Mouse (Mus musculus) cerebellum, postnatal 25 days (tissue): ENCODE data around the gene Dst.

Experiments
- DNase-seq, 2 experiments: peaks; one replicate each; pipeline ENCODE4 v3.0.0; 2021; ENCODE audit warnings: mixed read lengths in 2 of 2

Gene Dst

DNA sequence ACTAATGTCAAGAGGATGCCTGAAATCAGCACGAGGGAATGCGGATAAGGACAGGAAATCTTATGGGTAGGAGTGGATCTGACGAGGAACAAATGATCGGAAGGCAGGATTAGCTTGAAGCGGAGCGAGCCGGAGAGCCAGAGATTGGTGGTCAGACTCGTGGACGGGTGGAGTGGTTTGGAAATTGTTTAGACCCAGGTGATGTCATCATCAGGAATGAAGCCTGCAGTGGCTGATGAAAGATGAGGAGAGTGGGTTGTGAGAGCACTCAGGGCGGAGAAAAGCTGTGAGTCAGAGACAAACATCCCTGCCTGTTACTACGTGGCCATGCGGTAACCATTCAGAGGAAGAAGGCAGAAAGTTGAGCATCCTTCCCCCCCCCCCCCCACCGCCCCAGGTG is 81.6 kb downstream of the Dst start:
- no peak for DNase-seq

GRCm38 (mm10) chr1:33991067-33991466 is 83.0 kb downstream of the Dst start:
- peak in 1 of 2 experiments; percentile 31 for DNase-seq

DNA sequence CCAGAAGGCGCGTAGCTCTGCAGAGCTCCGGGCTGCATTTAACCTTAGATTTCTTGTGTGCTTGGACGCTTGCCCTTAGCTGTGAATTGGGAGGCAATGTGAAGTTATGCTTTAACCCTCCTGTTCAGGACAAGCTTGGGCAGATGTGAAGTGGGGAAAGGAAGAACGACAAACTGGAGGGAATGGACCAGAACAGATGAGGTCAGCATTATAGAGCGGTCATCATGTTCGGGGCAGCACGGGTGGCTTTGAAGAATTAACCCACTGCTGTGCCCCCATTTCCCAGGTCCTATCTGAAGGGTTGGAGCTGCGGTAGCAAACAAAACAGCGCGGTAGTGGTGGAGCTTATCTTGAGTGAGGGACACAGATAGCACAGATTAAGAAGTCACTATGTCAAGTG is 84.8 kb downstream of the Dst start:
- DNase-seq: no peak

DNA sequence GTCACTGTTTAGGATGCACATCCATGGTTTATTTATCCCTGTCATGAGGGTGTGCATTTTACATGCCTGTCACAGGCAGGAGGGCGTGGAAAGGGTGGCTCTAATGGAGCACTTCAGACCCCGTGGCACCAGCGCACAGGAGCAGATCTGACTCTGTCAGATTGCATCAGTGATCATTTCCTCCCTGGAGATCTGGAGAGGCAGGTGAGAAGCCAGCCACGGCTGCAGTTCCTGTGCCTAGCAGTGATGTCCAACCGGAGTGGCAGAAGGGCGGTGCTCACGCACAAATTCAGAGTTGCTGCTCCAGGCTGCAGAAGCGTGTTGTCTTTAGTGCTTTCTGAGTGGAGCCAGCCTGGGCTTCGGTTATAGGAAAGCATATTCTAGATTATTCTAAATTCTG is 86.2 kb downstream of the Dst start:
- DNase-seq: peak; percentile 42 to 43

DNA sequence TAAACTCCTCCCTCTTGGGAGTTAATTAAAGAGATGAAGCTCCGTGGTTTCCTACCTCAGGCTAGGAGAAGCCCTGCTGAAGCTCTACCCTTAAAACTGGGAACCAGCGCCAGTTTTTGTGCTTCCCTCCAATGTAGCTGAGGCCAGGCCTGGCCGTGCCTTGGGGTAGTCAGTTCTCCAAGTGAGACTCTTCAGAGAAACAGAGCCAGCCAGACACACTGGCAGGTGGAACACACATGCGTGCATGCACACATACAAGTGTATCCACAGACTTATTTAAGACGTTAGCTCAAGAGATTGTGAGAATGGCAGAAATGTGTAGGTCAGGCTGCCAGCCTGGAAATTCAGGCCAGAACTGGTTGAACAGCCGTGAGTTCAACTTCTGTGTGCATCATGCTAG is 87.4 kb downstream of the Dst start:
- no peak for DNase-seq

- DNase-seq: no peak
Measured at GRCm38 (mm10) chr1:33996105-33996887, 88.3 kb downstream of the Dst start.

GRCm38 (mm10) chr1:34002321-34002720 is 94.3 kb downstream of the Dst start:
- DNase-seq: no peak

DNA sequence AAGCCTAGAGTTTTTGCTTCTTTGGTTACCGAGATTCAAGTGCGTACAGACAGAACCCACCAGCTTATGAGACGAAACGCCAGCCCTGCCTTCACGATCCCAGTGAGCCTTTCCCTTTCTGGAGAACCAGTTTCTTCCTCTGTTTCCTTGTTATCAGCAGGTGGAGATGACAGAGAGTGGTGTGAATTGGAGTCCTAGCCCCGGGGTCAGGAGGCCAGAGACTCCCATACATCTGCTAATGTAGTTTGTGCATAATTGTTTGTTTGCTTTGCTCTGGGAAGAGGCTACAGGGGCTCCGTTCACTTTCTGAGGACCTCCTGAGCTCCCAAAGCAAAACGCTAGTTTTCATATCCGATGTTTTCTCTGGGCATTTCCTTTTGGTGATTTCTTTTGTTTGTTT is 94.9 kb downstream of the Dst start:
- DNase-seq: no peak

DNA sequence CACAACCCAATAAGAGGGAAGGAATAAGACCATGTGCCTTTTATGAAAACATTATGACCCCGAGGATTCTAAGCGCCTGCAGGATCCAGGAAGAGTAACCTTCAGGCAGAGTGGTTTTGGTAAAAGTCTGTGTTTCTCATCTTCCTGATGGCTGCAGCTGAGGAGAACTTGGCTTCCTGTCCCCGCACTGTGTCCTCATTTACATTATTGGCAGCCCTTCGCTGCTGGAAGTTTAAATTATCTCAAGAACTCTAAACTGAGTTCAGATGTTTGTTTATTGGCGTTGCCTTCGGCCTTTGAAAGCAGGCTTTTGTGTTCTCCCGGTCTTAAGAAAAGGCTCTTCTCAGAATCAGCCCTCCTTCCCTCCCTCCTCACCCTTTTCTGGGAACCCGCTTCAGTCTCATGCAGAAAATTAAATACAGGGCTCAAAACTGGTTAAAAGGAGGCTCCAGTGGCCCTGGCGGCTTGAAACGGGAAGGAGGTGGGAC is 97.3 kb downstream of the Dst start:
- DNase-seq: no peak

DNA sequence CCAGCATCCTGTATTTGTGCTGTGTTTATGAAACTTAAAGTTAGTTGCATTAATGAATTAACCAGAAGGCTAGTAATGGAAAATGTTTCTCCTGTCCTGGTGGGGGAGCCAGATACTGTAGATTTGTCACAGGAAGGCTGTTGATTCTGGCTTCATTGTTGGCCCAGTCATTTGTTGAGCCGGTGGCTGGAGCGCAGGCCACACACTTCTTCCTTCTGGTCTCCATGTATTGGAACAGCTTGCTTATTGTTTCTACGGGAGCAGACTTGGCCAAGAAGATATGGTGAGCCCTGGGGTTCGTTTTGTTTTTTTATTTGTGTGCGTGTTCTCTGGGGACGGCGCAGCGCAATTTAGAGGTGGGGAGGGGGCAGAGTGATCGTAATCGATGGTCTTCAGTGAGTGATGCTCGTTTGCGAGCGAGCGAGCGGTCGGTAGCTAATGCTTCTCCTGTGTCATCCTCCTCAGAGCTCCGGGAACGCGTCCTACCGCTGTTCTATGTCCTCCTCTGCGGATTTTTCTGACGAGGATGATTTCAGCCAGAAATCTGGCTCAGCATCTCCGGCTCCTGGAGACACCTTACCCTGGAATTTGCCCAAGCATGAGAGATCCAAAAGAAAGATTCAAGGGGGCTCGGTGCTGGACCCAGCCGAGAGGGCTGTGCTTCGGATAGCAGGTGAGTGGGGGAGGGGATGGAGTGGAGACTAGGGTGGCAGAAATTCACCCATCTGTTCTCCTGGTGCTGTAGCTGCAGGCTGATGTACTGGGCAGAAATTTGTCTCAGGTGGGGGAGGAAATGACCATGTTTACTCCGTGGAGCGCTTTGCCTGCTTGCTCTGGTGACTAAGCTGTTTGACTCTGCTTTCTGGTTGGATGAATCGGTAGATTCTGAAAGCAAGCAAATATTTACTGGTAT is 98.0 kb downstream of the Dst start:
- peak; percentile 81 to 84 for DNase-seq

GRCm38 (mm10) chr1:34006828-34007361 is 98.9 kb downstream of the Dst start:
- peak; percentile 13 to 36 for DNase-seq

DNA sequence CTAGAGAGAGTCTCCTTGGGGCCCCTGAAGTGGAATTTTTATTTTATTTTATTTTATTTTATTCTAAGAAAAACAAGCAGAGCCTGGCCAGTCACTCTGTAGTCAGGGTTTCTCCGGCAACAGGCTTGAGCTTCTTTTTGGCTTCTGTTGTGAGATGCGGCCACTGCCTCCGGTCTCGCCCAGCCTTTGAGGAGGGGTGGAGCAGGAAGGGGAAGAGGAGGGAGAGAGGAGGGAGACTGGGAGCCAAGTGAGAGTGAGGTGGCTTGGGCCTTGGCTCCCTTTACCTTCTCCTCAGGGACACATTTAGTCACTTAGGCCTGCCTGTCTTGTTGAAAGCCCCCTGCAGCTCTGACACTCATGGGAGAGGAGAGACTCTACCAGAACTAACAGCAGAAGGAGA is 99.4 kb downstream of the Dst start:
- DNase-seq: peak; percentile 32 to 45

DNA sequence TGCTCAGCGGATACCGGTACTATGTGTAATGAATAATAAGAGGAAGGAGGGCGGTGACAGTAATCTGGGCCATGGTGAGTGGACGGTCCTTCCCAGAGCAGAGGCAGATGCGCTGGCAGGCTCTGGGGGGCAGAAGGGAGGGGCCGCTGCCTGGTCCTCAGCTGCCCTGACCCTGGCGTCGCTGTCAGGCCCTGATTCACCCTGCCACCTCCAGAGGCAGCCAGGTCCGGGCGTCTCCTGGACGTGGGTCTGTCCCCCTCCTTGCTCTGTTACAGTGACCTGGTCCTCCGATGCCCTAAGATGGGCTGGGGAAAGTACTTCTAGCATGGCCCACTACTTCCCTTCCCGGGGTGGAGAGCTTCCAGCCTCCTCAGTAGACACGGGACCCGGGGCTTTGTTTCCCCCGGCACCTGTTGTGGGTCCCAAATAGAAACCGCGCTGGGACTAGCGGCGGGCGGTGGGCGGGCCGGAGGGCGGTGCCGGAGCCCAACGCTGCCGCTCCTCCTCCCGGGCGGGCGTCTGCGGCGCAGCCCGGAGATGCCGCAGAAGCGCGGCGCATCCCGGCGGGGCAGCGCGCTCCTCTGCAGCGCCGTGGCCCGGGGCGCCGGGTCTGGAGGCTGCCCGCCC is 103.1 kb downstream of the Dst start:
- peak; percentile 68 to 77 for DNase-seq

DNA sequence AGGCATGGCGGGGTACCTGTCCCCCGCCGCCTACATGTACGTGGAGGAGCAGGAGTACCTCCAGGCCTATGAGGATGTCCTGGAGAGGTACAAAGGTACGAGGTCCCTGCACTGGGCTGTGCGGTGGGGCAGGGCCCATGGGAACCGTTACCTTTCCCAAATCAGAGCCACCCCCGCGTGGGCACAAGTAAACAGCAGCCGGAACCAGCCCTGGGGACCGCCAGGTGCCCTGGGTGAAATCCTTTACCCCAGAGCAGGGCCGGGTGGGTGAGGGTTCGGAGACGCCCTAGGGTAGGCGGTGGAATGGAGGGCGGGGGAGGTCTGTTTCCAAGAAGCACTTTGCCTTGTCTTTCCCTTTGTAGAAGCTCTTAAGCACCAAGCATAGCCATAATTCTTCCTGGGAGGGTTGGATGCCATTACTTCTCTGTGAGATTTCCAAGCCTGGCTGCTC is 103.8 kb downstream of the Dst start:
- DNase-seq: peak; percentile 38 to 47

DNA sequence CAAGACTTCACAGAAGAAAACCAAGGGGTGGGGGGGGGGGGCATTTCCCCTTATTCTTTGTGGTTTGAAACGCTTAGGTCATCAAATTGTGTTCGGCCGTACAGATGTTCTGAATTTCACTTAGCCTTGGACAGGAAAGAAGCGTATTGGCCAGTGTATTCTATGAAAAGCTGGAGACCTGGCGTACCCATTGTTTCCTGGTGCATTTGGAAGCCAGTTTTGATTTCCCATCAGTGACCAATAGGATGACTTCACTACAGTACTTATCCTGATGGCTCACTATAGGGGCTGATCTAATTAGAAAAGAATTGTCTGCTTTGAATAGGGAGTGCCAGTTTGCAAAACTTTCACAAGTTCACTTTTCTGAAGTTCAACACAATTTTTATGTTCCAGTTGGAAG is 105.5 kb downstream of the Dst start:
- DNase-seq: no peak

GRCm38 (mm10) chr1:34016780-34017179 is 108.8 kb downstream of the Dst start:
- DNase-seq: no peak

DNA sequence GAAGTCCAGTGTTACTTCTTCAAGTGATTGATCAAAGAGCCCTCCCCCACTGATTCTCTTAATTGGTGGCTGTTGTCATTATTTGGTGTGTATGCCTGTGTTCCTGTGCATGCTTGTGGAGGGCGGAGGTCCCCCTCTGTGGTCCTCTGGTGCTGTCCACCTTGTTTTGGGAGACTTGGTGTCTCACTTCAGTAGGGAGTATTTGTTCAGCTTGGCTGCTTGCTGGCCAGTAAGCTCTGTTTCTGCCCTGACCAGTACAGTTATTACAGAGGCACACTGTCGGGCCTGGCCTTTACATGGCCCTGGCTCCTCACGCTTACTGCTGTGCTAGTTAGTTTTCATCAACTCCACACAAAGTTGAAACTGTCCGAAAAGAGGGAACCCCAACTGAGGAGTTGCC is 109.3 kb downstream of the Dst start:
- DNase-seq: no peak

- no peak for DNase-seq
Measured at GRCm38 (mm10) chr1:34020599-34020998, 112.6 kb downstream of the Dst start.

- peak in 1 of 2 experiments; percentile 48 for DNase-seq
Measured at GRCm38 (mm10) chr1:34021574-34021973, 113.5 kb downstream of the Dst start.

DNA sequence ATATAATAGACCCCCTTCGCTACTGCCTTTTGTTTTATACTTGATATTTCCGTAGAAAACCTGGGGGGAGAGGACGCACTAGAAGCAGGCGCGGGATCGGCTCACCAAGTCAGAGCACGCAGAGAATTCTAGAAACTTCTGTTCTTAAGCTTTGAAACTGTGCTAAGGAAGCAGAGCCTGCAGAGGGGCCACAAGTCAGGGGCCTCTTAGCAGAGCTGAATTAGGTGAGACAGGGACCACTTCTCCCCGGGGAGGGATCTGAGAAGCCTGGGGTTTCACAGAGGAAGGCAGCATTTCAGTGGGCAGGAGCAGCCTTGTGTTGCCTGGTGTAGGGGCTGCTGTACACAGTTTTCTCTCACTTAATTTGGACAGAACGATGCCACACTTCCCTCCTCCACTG is 115.1 kb downstream of the Dst start:
- no peak for DNase-seq

DNA sequence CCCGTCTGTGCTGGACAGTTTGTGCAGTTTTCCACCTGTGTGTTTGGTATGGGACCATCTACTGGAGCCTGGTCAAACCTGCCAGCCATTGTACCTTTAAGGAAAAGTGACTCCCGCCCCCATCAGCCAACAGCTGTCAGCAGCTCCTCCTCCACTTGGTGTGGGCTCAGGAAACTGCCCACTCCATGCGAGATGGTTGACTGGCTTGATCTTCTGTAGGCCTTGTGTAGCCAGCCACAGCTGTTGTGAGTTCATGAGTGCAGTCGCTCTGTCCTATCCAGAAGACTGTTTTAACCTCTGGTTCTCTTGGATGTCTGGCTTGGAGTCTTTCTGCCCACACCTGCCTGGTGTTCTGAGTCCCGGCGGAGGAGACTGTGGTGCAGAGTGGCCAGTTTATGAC is 117.9 kb downstream of the Dst start:
- DNase-seq: no peak

- no peak for DNase-seq
Measured at GRCm38 (mm10) chr1:34028722-34029121, 120.7 kb downstream of the Dst start.
